Mouse (Mus musculus) adrenal gland, adult 18-20 months (tissue): ENCODE results near the gene Pde4c. TPM values are rescaled to one million over a fixed set of nuclear protein-coding genes. Genes with fewer than 3 reads are reported as not detected.

Experiments used
- DNase-seq, 2 experiments: peaks; one replicate each; pipeline ENCODE4 v3.0.0; 2021 to 2022; ENCODE audit warnings: low spot score in 2 of 2
- total RNA-seq, 2 experiments: library from RNA; stranded (reverse); gene quantifications; 1 replicate in 1 of 2; 2 replicates in 1 of 2; pipeline ENCODE4 v1.2.3; 2021

Pde4c gene
- total RNA-seq, 2 experiments from 2014 or later, result 0.42 to 0.86 TPM

DNA sequence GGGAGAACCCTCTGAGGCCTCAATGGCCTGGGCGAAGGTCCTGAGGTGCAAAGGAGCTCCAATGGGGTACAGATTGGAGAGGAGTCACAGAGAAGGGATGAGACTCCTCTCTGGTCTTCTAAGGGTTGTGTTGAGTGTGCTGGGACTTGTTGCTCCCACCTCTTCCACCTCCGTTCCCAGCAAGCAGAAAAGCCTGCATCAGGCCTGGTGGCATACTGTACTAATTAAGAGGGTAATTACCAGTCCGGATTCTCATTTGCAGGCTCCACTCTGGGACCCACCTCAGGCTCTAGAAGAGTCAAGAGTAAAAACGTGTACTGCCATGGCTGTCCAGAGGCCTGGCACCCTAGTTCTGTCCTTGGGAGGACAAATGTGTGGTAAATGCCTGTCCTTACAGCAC is 26.6 kb upstream of the Pde4c start:
- no peak for DNase-seq

DNA sequence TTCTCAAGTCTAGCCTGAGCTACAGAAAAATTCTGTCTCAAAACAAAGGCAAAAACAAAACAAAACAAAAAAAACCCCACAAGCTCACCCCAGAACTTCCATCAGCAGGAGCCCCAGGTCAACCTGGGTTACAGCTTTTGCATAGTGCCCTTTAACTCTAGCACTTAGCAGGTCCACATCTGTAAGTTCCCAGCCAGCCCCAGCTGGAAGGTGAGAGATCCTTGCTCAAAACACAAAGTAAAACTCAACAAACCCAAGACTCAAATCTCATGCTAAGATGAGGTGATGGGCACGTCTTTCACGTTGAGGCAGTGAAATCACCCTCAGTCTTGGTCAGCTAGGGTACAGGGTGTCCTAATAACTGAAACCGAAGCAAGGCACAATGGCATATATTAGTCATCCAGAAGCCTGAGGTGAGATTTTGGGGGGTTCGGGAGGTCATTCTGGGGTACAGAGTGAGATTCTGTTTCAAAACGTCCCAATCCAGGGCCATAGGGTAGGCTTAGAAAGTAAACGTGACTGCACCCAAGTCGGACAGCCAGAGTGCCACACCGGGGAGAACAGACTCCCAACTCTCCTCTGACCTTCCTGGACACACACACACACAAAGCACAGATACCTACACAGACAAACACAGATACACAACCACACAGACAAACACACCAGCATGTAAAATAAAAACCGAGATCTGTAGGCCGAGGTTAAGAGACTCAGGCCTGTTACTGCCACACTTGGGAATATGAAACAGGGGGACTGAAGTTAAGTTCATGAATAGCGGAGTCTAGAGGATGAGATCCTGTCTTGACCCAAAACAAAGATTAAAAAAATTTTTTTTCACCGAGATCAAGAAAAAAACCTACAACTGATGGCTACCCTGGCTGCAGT is 25.9 kb upstream of the Pde4c start:
- DNase-seq, result no peak

DNA sequence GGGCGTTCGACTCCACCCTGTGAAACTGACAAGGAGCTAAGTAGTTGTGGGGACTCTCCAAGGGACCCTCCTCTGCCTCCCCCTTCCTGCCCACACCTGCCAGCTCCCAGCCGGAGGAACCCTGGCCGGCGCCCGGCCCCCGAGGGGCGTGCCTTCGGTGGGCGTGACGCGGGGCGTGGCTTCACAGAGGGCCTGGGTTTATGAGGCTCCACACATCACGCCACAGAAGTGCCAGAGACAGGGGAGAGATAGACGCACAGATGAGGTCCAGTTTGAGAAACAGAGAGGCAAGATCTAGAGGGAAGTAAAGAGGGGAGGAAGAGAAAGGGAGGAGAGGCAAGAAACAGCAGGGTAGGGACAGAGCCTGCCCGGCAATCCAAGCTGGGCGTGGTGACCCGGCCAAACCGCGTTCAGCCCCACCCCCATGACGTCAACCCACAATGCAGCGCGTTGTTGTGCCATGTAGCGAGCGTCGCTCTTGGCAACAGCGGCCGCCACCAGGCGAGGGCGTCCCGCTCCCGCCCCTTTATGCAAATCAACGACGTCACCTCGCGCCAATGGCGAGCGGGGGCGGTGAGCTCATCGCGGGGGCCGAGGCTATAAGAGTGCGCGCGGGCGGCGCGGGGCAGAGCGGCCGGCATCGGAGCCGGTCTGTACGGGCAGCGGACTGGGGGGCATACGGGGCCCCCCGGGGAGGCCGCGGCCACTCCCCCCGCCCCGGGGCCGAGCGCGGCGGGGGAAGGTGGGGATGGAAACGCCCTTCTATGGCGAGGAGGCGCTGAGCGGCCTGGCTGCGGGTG is 25.0 kb upstream of the Pde4c start, which contains the start of gene Jund:
Gene Jund (plus strand): TSS at position 640 of the 800 bp plus-strand sequence.
- DNase-seq, result peak; percentile 99 to 100

DNA sequence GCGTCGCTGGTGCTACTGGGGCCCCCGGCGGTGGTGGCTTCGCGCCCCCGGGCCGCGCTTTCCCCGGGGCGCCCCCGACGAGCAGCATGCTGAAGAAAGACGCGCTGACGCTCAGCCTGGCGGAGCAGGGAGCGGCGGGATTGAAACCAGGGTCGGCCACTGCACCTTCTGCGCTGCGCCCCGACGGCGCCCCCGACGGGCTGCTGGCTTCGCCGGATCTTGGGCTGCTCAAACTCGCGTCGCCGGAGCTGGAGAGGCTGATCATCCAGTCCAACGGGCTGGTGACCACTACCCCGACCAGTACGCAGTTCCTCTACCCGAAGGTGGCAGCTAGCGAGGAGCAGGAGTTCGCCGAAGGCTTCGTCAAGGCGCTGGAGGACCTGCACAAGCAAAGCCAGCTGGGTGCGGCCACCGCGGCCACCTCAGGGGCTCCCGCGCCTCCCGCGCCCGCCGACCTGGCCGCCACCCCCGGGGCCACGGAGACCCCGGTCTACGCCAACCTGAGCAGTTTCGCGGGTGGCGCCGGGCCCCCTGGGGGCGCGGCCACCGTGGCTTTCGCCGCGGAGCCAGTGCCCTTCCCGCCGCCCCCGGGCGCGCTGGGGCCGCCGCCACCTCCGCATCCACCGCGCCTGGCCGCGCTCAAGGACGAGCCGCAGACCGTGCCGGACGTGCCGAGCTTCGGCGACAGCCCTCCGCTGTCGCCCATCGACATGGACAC is 24.2 kb upstream of the Pde4c start:
- peak; percentile 61 to 81 for DNase-seq

DNA sequence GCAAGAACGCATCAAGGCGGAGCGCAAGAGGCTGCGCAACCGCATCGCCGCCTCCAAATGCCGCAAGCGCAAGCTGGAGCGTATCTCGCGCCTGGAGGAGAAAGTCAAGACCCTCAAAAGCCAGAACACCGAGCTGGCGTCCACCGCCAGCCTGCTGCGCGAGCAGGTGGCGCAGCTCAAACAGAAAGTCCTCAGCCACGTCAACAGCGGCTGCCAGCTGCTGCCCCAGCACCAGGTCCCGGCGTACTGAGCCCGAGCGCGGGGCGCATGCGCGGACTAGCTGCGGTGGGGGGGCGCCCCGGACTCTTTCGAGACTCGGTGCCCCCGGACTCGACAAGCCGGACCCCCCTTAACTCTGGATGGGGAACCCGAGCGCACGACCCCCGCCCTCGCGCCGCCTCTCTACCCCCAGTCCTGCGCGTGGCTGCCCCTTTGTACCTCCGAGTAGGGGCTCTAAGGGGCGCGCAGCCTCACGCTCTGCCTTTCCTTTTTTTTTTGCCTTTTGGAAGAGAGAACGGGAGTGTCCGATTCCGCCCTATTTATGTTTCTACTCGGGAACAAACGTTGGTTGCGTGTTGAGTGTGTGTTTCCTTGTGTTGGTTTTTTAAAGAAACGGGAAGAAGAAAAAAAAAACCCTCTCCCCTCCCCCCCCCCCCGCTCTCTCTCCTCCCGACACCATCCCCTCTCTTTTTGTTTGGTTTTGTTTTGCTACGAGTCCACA is 23.5 kb upstream of the Pde4c start:
- peak in 1 of 2 experiments; percentile 79 for DNase-seq

DNA sequence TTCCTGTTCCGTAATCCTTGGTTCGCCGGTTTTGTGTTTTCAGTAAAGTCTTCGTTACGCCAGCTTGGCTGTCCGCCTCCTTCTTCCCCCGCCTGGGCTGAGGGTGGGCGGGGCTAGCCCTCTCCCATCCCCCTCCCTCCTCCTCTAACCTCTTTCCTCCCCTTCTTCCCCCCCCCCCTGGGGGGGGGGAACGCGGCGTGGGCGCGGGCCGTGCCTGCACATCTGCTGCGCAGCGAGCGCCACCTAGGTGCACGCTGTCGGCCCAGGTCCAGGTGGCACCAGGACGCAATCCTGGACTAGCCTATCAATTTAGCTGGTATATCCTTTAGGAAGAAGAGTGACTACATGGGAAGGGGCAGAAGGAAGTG is 23.0 kb upstream of the Pde4c start:
- peak; percentile 85 for DNase-seq

DNA sequence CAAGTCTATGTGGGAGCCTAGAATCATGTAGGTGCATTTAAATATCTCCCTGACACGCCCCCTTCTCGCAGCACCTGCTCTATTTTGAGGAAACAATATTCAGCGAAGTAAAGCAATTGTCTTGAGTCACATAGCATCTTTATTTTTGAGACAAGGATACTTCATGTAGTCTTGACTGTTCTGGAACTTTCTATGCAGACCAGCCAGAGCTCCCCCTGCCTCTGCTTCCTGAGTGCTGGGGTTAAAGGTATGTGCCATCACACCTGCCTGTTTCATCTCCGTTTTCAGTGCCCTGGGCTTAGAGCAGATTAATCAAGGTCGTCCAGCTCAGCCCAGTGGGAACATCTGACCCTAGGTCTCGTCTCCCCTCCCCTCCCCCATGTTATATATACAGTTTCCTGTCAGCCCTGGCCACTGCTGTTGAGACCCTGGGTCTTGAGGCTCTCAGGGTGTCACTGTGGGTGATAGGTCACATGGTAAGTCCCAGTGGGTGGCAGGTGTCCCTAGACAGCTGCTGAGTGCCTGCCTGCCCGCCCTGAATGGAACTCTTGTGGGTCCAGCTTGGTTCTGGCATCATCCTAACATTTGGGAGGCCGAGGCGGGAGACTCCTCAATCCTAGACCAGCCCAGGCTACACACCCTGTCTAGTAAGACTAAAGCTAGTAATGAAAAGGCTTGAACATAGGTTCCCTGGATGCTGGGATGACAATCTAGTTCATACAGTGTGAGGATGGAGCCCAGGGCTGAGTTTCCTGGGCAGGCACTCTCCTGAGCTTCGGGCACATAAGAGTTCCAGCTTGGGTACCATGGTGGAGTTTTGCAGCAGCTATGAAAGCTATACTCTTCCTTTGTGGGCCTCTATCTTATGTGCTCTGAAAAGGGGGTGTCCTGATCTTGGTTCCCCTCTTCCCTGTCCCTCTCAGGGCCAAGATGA is 22.2 kb upstream of the Pde4c start:
- DNase-seq, result no peak

DNA sequence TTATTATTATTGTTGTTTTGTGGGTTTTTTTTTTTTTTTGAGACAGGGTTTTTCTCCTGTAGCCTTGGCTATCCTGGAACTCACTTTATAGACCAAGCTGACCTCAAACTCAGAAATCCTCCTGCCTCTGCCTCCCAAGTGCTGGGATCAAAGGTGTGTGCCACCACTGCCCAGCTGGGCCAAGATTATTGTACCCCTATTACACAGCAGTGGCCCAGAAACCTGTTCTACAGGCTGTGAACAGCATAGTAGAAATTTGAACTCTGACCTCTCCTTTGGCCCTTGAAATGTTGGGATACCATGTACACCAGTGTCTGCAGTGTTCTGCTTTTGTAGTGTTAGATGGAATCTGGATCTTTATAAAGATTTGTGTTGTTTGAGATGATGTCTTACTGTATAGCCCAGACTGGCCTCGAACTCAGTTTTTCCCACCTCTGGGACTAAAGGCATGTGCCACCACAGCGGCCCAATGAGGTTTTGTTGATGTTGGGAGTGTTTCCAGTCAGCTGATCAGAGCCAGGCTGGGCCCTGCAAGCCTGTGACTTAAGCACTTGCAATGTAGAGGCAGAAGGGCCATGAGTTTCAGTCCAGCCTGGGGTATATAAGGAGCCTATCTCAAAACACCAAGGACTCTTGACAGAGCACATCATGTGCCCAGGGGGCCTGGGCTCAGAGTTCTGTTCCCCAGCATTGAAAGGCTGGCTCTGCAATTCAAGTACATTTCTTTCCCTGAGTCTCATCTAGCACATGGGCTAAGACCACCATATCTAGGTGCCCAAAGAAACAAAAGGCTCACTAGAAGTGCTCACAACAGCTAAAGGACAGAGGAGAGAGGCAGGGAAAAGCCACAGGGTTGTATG is 21.3 kb upstream of the Pde4c start:
- no peak for DNase-seq

DNA sequence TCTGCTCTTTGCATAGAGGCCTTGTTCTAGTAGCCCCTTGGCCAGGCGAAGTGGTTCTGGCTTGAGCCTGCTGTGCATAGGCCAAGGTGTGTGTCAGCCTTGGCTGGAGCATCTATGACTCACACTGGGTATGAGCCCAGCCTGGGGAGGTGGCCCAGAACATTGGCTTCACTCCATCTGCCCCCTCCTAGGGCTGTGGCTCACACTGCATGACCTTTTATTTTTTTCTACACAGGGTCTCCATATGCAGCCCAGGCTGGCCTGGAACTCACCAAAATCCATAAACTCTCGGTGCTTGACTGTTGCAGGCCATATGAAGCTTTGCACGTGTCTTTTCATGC is 20.7 kb upstream of the Pde4c start:
- DNase-seq, result peak; percentile 51 to 58

DNA sequence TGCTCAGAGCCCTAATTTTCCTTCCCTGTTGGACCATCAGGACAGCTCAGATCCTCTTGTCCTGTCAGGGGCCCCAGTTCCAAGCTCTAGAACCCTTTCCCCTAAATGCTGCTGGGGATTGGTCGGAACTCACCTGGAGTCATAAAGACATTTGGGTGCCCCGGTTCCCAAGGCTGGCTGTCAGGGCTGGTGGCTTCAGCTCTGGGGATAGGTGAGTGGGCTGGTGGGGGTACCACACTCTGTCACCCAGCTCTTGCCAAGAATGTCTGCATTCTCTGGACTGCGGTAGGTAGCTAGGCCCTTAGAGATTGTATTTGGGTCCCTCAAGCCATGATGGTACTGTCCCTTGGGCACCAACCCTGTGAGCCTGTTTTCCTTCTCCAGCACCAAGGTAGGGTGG is 20.2 kb upstream of the Pde4c start, which contains the start of gene Iqcn:
Gene Iqcn (plus strand): TSS at position 171 of the 400 bp plus-strand sequence.
- DNase-seq, result no peak

DNA sequence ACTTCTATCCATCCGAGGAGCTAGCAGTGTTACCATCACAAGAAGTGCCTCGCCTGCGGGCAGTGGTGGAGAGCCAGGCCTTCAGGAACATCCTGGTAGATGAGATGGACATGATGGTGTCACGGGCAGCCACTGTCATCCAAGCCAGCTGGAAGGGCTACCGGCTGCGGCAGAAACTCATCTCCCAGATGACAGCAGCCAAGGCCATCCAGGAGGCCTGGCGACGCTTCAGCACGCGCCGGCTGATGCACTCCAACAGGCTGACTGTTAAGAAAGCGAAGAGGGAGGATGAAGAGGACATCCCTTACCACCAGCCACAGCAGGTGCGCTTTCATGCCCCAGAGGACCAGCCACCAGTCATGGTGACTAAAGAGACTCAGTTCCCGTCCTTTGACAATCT is 15.2 kb upstream of the Pde4c start:
- no peak for DNase-seq

DNA sequence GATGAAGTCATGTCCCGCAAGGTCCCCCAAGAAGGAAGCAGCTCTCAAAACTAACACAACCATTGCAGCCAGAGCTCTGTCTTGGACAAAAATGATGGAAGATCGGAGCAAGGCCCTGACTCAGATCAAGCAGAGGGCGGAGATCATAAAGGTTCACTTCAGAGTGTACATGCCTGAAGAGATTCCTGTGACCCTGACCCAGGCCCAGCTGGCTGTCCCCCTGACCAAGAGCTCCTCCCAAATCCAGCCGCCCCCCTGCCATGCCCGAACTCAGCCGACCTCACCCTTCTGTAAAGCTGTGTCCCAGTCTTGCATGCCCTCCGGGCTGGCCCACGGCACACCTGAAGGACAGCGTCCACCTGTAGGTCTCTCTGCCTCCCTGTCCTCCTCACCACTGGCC is 13.7 kb upstream of the Pde4c start:
- DNase-seq, result no peak

DNA sequence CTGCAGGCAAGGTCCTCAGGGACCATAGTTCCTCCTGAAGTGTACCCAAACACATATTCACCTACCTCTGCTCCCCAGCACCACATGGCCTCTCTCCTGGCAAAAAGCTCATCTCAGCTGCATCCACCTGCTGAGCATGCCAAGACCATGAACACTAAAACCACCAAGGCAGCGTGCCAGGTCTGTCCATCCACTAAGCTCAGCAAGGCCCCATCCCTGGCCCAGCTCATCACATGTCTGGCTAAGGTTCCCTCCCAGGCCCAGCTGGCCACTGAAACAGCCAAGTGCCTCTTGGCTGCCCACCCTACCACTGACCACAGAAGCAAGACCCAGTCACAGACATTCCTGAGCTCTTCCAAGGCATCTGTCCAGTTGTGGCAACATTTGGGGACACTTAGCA is 13.2 kb upstream of the Pde4c start:
- no peak for DNase-seq

DNA sequence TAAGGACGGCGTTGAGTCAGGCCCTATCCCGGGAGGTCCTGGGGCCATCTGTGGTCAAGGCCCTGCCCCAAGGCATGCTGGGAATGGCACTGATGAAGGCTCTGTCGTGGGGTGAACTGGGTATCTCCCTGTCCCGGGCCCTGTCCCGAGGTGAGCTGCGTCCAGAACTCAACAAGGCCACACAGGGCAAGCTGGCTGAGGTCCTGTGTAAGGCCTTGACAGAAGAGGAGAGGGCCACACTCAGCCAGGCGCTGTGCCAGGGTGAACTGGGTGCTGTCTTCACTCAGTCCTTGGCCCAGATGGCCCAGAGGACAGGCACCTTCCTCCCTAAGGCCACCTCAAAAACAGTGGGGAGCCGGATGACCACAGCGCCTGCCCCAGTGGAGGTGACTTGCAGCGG is 12.5 kb upstream of the Pde4c start:
- DNase-seq, result no peak

DNA sequence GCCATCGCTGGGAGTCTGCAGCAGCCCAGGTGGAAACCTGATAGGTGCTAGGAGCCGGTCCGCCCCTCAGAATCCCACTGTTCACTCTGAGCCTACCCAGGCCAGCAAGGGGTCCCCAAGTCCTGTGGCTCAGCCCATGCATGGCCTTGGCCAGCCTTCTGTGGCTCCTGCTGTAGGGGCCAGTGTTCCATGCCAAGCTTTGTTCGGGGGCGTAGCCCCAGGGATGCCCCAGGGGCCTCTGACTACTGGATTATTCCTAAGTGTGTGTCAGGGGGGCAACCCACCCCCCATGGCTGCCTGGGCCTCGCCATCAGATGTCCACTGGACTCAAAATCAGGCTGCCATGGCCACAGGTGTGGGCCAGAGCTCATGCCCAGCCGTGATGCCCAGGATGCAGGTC is 9.5 kb upstream of the Pde4c start:
- DNase-seq, result no peak

DNA sequence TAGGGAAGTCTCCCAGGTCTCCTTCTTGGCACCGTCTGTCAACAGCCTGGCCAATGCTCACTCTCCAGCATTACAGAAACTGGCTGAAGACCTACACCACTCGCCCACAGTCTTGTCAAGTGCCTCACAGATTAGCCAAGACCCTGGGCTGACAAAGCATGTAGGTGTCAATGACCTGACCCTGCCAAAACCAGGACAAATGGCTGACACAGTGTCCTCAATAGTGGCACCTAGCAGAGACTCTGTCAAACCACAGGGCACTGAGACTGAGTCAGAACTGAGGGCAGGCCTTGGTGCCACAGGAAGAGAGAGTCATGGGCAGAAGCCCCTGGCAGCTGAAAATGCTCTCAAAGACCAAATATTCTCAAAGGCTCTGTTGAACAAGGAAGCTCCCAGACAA is 8.4 kb upstream of the Pde4c start:
- no peak for DNase-seq

DNA sequence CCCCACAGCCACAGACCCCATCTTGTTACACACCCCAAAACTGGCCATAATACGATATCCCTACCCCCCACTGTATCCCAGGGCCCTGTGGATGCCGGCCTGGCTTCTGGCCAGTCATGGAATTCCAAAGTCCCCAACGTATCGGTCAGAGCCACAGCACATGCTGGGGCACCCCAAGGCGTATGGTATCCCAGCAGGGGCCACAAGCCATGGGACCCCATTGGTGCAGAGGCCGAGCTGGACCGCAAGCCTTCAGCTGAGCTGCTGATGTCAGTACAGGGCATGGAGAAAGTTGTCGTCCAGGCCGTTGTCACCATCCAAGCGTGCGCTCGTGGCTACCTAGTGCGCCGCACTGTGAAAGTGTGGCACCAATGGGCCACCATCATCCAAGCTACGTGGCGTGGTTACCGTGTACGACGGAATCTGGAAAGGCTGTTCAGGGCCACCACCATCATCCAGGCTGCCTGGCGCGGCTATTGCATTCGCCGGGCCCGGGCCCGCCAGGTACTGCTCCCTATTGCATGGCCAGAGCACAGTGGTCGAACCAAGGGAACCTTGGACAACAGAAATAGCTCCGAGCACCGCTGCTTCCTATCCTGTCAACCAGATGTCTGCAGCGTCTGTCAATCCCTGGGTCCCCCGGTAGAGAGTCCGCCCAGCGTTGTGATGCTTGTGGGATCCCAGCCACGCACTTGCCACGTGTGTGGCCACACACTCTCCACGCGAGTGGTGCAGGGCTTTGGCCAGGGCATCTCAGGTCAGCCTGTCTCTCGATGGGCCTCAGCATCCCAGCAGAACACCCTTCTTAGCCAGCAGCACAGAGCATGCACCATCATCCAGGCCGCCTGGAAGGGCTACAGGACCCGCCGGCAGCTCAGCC is 6.8 kb upstream of the Pde4c start:
- DNase-seq, result no peak

DNA sequence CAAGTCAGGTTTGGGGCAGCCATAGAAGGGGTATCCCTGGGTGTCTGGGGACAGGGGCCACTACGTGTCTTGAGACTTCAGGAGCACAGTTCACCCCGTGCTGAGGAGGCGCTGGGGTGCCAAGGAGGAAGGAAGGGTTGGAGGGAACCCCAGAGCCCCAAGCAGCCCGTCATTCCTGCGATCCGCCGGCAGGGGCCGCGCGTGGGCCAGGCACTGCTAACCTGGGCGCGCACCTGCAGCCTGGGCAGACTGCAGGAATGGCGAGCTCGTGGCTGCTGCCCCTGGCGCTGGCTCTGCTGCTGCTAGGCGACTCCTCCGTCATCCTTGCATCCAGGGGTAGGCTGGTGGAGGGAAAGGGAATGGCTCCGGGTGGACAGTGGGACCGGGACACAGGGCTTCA is 5.2 kb upstream of the Pde4c start, which contains the start of gene Gm3336:
Gene Gm3336 (plus strand): TSS at position 247 of the 400 bp plus-strand sequence.
- peak; percentile 61 to 63 for DNase-seq
